In genomic region chr10:54077005-54077404, GRCm38 (mm10) we compare ENCODE assay signal across 11 mouse cellular contexts. TPM values are rescaled to one million over a fixed set of nuclear protein-coding genes. Genes with fewer than 3 reads are reported as not detected.
A peak's percentile ranks its signal among the peaks of the same experiment; 100 is the strongest.
DNase-seq lines count a peak whose midpoint lies in the region; ATAC-seq and TF ChIP-seq lines count a peak whose summit lies in the region.
"Had no signal": no experiment of that assay in that cellular context is flagged by ENCODE, and none has a peak within 500 bp of the region (broad histone marks: within the 10 kb centered on the region; RNA-seq: fewer than 3 reads in every experiment).

No protein-coding gene starts in this region.

- no peaks in the 10 kb centered on the region for H3K36me3 ChIP-seq in kidney, adult 2 months (ENCODE audit: control insufficient read depth, insufficient read depth, low read length)
- no peaks in the 10 kb centered on the region for H3K36me3 ChIP-seq in limb, embryonic 14.5 days (ENCODE audit: control insufficient read depth, insufficient read depth, low read length)
- H3K36me3 ChIP-seq: embryonic facial prominence, embryonic 15.5 days; kidney, embryonic 15.5 days had no signal

- peaks cover 10% of the 10 kb centered on the region; the same call in 1 of the 2 replicates for H3K4me1 ChIP-seq in kidney, adult 2 months (ENCODE audit: control insufficient read depth, insufficient read depth, low read length)
- peaks cover 21% of the 10 kb centered on the region for H3K4me1 ChIP-seq in limb, embryonic 14.5 days (ENCODE audit: control insufficient read depth, insufficient read depth, low read length)

- no peak for DNase-seq in gastrocnemius, adult 2 months
- no peak for DNase-seq in gastrocnemius, postnatal 36 days
- no peak for DNase-seq in kidney, adult 2 months
- DNase-seq in kidney, postnatal 25 days: no peak
- peak; percentile 46 for DNase-seq in 3T3-L1 (ENCODE audit: low read depth, low spot score)
- DNase-seq in limb, embryonic 14.5 days (ENCODE audit: low spot score): peak; percentile 3
- DNase-seq in right cerebral cortex, postnatal 36 days (ENCODE audit: low spot score in 2 of 2): no peak
- DNase-seq in layer of hippocampus, adult 11-12 months (ENCODE audit: low spot score): no peak
- DNase-seq: thymus, adult 2 months had no signal

- peak; percentile 41; the same call in 1 of the 2 replicates for TF ChIP-seq CTCF in gastrocnemius, adult 2 months (IDR thresholded peaks at IDR 0.05)
- TF ChIP-seq CTCF in kidney, adult 2 months (conservative IDR thresholded peaks at IDR 0.05; ENCODE audit: insufficient read depth, insufficient read length, low read depth, low read length): 0 out of 2 replicates have a peak, but pooled peaks have one; percentile 3

- peak overlapping the region; percentile 85 for H3K4me3 ChIP-seq in gastrocnemius, adult 2 months
- no peak overlapping the region for H3K4me3 ChIP-seq in kidney, adult 2 months (ENCODE audit: insufficient read depth, low read depth, low read length)
- no peak overlapping the region for H3K4me3 ChIP-seq in limb, embryonic 14.5 days (replicated peaks; ENCODE audit: low read length)

- H3K27me3 ChIP-seq in kidney, adult 2 months (replicated peaks; ENCODE audit: control insufficient read depth, insufficient read depth, low read length): no peaks in the 10 kb centered on the region
- H3K27me3 ChIP-seq in limb, embryonic 14.5 days (ENCODE audit: control insufficient read depth, insufficient read depth, low read length): no peaks in the 10 kb centered on the region
- H3K27me3 ChIP-seq: embryonic facial prominence, embryonic 15.5 days; kidney, embryonic 15.5 days had no signal

- no peak for ATAC-seq in limb, embryonic 14.5 days (ENCODE audit: low FRiP score, low read depth)

- 41% methylated on average over 3 of the region's 3 CpGs for WGBS in kidney, adult 2 months
- 40% methylated on average over 3 of the region's 3 CpGs for WGBS in limb, embryonic 14.5 days

- H3K4me2 ChIP-seq in limb, embryonic 14.5 days (replicated peaks; ENCODE audit: low read depth, low read length, severe bottlenecking): 0 out of 2 replicates have a peak overlapping the region, but pooled peaks have one; percentile 96

- intact Hi-C loops in gastrocnemius, adult 2 months (cut with DNase I): loop anchor here (10.0 kb wide), 1 partner anchor 202 kb away; no protein-coding TSS in a partner anchor
- intact Hi-C loops in gastrocnemius, postnatal 36 days (cut with DNase I): loop anchor here (10.0 kb wide), 1 partner anchor 162 kb away; no protein-coding TSS in a partner anchor

- peak overlapping the region; percentile 88 for H3K27ac ChIP-seq in gastrocnemius, adult 2 months
- H3K27ac ChIP-seq in kidney, adult 2 months (ENCODE audit: insufficient read depth, low read depth, low read length): no peak overlapping the region
- H3K27ac ChIP-seq in limb, embryonic 14.5 days (replicated peaks; ENCODE audit: low read depth, low read length): no peak overlapping the region
- H3K27ac ChIP-seq: embryonic facial prominence, embryonic 15.5 days; kidney, embryonic 15.5 days had no signal

- H3K9ac ChIP-seq in limb, embryonic 14.5 days (ENCODE audit: low read depth, low read length, severe bottlenecking): no peak overlapping the region
- H3K9ac ChIP-seq: embryonic facial prominence, embryonic 15.5 days had no signal

- no peaks in the 10 kb centered on the region for H3K9me3 ChIP-seq in limb, embryonic 14.5 days (ENCODE audit: control insufficient read depth, low read length)
- H3K9me3 ChIP-seq: embryonic facial prominence, embryonic 15.5 days; kidney, embryonic 15.5 days had no signal

- no peak for TF ChIP-seq POLR2A in kidney, adult 2 months (IDR thresholded peaks at IDR 0.05; ENCODE audit: low read depth, low read length)
- no peak for TF ChIP-seq POLR2A in limb, embryonic 14.5 days (IDR thresholded peaks at IDR 0.05; ENCODE audit: borderline replicate concordance, extremely low read depth, insufficient read depth, insufficient read length)

RNA-seq across cellular contexts. Expression of gene Man1a, which starts 0.6 kb away (rescaled TPM):
- total RNA-seq in gastrocnemius, adult 2 months (2021): 10 to 100 TPM in 1 of 2 experiments, 1 to 10 TPM in 1; 8.4 to 10.4 TPM
- total RNA-seq in gastrocnemius, postnatal 36 days (2021): 10 to 100 TPM in 1 of 2 experiments, 1 to 10 TPM in 1; 8.9 to 10.6 TPM
- 30.5 and 33.4 TPM in 2 replicates for polyA plus RNA-seq in kidney, adult 2 months (2012; rRNA removed)
- 14.2 and 16.8 TPM in 2 replicates for polyA plus RNA-seq in limb, embryonic 14.5 days (2012; rRNA removed)
- 11.9 and 12.7 TPM in 2 replicates for polyA plus RNA-seq in limb, embryonic 14.5 days (2014; fragmentation: Nextera tagmentation; extraction: Ambion mirVana)

Comparison
In these comparisons a context has a peak if more than half of its experiments do, and no peak if none do; other contexts are left out.
1. DNase-seq: peak in 3T3-L1 (single experiment) and limb, embryonic 14.5 days (single experiment); none in gastrocnemius, adult 2 months (single experiment), gastrocnemius, postnatal 36 days (0 of 2), kidney, adult 2 months (single experiment), kidney, postnatal 25 days (0 of 2), right cerebral cortex, postnatal 36 days (0 of 2) and layer of hippocampus, adult 11-12 months (single experiment).